Mouse (Mus musculus) erythroblast, embryonic 14.5 days (primary cell): ENCODE measurements around the gene Arhgap28. TPM values are rescaled to one million over a fixed set of nuclear protein-coding genes. Genes with fewer than 3 reads are reported as not detected.

ENCODE experiments used
- H3K27me3 ChIP-seq: 2 replicates; pipeline ENCODE4 v1.6.1; 2012; ENCODE audit warnings: inconsistent platforms; ENCODE audit not compliant: control insufficient read depth
- H3K36me3 ChIP-seq: 2 replicates; pipeline ENCODE4 v1.6.1; 2012; ENCODE audit warnings: mild to moderate bottlenecking, inconsistent platforms; ENCODE audit not compliant: control insufficient read depth
- H3K4me1 ChIP-seq: 2 replicates; pipeline ENCODE4 v1.6.1; 2012; ENCODE audit warnings: inconsistent platforms; ENCODE audit not compliant: control insufficient read depth
- H3K4me3 ChIP-seq: replicated peaks from 2 replicates; pipeline ENCODE3; 2012; ENCODE audit warnings: moderate library complexity, mild to moderate bottlenecking, inconsistent platforms
- H3K9me3 ChIP-seq: 2 replicates; pipeline ENCODE4 v1.6.1; 2012; ENCODE audit warnings: low read length, inconsistent platforms, mixed read lengths; ENCODE audit not compliant: control insufficient read depth
- GATA1 ChIP-seq: IDR thresholded peaks from 2 replicates; pipeline ENCODE4 v1.6.1; 2012; ENCODE audit warnings: low read length, inconsistent platforms, mixed read lengths
- TAL1 ChIP-seq: IDR thresholded peaks from 3 replicates; pipeline ENCODE4 v1.6.1; 2012; ENCODE audit warnings: low read length, inconsistent platforms, mixed read lengths
- polyA plus RNA-seq: library from polyadenylated mRNA; stranded (reverse); fragments of >175 nt; gene quantifications from 2 replicates; pipeline ENCODE4 v1.2.3, GENCODE M21; 2012

The Arhgap28 gene
- polyA plus RNA-seq, 1 experiment: not detected

DNA sequence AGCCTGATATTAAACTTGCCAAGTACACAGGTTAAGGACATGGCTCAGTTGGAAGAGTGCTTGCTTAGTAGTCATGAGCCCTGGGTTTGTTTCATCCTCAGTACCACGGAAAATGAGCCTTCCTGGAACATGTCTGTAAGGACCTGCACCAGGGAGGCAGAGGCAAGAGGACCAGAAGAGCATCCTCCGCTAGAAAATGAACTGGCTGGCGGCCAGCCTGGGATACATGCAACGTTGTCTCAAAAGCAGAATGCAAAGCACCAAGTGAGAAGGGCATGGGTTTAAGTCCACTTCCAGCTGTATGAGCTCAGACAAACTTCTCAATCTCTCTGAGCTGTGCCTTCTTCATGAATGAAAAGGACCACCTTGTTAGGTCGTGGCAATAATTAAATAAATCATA lies 49.0 kb downstream of the Arhgap28 start:
- TF ChIP-seq GATA1 (no peak), TAL1 (no peak)
- Histone ChIP-seq H3K27me3 (no peaks in the 10 kb centered on the region), H3K4me3 (no peak overlapping the region), H3K9me3 (no peaks in the 10 kb centered on the region), H3K36me3 (no peaks in the 10 kb centered on the region), H3K4me1 (no peaks in the 10 kb centered on the region)

DNA sequence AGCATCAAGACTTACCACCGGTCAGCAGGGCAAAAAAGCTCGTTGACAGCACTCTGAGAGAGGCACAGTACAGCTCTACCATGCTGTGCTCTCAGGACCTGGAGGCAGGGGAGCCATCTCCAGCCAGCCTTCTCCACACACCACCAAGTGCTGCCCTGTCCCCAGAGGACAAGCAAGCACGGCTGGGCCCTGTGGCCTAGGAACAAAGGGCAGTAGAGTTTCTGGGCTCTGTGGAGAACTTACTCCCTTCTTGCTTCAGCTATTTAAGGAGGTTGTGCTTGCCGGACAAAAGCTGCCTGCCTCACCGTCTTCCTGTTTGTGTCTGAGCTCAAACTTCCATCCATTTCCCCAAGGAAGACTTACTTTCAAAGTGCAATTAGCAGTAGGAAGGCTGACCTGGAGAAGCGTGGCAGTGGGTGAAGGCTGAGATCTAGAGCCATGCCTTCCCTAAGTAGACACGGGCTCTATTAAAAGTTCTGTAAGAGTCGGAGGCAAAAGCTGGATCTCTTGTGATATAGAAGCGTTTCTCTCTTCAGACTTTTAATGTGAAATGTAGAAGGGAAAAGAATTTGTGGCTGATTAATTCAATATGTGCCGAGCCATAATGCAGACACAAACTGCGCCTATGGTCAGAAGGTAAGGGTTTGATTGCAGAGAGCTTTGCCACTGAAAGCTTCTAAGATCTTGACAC lies 53.3 kb downstream of the Arhgap28 start:
- Histone ChIP-seq H3K4me1 (no peaks in the 10 kb centered on the region), H3K27me3 (no peaks in the 10 kb centered on the region), H3K4me3 (no peak overlapping the region), H3K36me3 (no peaks in the 10 kb centered on the region), H3K9me3 (no peaks in the 10 kb centered on the region)
- TF ChIP-seq TAL1 (no peak), GATA1 (no peak)

DNA sequence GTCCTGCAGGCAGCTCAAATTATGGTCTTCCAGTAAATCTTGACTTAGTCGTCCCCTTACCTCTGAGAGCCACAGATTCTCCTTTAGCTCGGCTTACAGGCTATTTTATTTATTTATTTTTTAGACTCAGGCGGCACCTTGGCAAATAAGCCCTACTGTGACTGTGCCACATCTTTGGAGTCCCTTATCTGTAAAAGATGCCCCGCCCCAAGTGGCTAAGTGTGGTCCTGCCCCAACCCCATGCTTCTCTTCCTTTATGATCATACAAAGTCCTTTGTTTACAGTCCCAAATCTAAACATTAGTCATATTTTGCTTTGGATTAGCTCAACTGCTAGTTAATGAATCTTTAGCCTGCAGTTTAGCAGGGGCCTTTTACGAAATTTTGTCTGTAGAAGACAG lies 55.3 kb downstream of the Arhgap28 start:
- TF ChIP-seq GATA1 (no peak), TAL1 (no peak)
- H3K36me3 ChIP-seq: no peaks in the 10 kb centered on the region
- H3K4me1 ChIP-seq: no peaks in the 10 kb centered on the region
- H3K4me3 ChIP-seq: no peak overlapping the region
- H3K9me3 ChIP-seq: no peaks in the 10 kb centered on the region
- H3K27me3 ChIP-seq: no peaks in the 10 kb centered on the region

DNA sequence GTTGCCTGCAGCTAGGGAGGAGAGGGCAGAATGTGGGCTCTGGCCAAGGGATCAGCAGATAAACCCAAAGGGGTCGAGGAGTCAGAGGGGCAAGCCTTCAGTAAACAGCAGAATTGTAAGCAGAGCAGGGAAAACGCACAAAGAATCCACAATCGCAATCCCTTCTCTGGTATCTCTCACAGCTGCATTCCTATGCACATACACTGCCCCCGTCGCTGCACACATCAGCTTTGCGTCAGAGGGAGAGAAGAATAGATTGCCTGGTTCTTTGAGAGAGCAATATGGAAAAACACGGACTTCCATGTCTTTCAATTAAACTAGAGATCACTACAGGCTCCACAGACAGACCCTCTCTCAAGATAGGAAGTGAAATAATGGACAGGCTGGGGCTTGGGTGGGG lies 58.5 kb downstream of the Arhgap28 start:
- H3K36me3 ChIP-seq: no peaks in the 10 kb centered on the region
- no peaks in the 10 kb centered on the region for H3K27me3 ChIP-seq
- no peaks in the 10 kb centered on the region for H3K9me3 ChIP-seq
- H3K4me3 ChIP-seq: no peak overlapping the region
- H3K4me1 ChIP-seq: no peaks in the 10 kb centered on the region
- TF ChIP-seq GATA1 (no peak), TAL1 (no peak)

DNA sequence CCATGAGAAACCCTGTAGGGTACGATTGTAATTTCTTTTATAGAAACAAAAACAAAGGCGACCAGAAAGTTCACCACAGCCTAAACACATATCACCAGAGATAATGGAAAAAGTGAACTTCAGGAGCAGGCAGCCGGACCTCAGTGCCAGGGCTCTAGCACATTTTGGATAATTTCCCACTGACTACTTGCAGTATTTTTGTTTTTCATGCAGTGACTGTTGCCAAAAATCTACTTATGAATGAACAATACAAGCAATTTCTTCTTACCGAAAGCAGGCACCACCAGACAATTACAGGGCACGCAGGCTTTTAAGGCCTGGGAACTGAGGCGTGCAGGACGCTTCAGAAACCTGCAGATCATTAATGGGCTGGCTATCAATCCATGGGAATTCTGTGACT lies 59.7 kb downstream of the Arhgap28 start:
- Histone ChIP-seq H3K4me1 (no peaks in the 10 kb centered on the region), H3K4me3 (no peak overlapping the region), H3K9me3 (no peaks in the 10 kb centered on the region), H3K27me3 (no peaks in the 10 kb centered on the region), H3K36me3 (no peaks in the 10 kb centered on the region)
- TF ChIP-seq TAL1: no peak
- no peak for TF ChIP-seq GATA1

DNA sequence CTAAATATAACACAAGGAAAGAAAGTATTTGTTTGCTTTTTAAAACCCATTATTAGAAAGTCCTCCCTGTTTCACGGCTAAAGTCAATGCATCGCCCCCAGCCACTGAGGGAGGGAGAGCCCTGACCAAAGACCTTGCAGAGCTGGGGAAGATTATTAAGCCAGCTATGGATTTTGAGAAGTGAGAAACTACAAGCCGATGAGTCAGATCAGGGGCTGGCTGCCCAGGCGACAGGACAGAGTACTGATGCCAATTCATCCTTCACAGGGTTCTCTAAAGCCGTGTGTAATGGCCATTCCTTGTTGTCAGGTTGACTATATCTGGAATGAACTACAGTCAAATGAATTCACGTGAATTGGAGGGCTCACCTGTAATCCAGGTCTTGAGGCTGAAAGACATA lies 62.9 kb downstream of the Arhgap28 start:
- no peak overlapping the region for H3K4me3 ChIP-seq
- TF ChIP-seq GATA1: no peak
- no peak for TF ChIP-seq TAL1

DNA sequence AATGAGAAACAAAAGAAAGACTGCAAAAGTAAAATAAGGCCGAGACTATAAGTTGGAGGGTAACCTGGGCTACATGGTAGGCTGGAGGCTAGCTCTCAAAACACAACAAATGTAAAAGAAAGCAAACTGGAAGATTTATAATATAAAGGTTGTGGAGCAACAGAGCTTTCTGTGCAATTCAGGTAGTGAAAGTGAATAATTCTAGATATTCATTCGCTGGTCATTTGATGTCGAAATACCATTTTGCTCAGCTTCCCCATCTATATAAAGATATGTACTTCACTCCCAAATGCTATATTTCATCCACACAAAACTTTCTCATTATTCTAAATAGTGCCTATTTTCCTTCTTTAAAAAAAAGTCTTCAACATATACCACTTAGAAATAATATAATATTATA lies 66.9 kb downstream of the Arhgap28 start:
- TF ChIP-seq TAL1: no peak
- H3K4me3 ChIP-seq: no peak overlapping the region
- H3K9me3 ChIP-seq: 0 out of 2 replicates have a peak, but pooled peaks cover 3% of the 10 kb centered on the region
- no peaks in the 10 kb centered on the region for H3K27me3 ChIP-seq
- H3K36me3 ChIP-seq: no peaks in the 10 kb centered on the region
- H3K4me1 ChIP-seq: no peaks in the 10 kb centered on the region

More for the DNA sequence above, 62.9 kb downstream of the Arhgap28 start:
- H3K36me3 ChIP-seq: no peaks in the 10 kb centered on the region
- H3K4me1 ChIP-seq: no peaks in the 10 kb centered on the region
- no peaks in the 10 kb centered on the region for H3K27me3 ChIP-seq
- no peaks in the 10 kb centered on the region for H3K9me3 ChIP-seq

DNA sequence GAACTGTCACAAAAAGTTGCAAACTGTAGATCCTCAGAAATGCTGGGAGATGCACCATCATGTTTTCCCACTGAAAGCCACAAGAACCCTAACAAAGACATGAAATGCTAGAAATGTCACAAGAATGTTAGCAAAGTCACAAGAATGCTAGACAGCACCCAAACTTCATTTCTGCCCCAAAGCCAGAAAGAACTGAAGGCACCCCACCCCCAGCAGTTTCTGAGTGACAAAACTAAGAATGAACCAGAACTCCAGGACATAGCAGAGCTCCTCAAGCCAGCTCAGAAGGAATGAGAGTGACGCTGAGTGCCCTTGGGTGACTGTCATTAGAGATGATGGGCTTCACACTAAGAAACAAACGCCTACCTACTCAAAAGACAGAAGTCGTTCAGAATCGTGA lies 68.4 kb downstream of the Arhgap28 start:
- Histone ChIP-seq H3K9me3 (peaks cover 6% of the 10 kb centered on the region; the same call in 1 of the 2 replicates), H3K27me3 (no peaks in the 10 kb centered on the region), H3K4me1 (no peaks in the 10 kb centered on the region), H3K4me3 (no peak overlapping the region), H3K36me3 (no peaks in the 10 kb centered on the region)
- no peak for TF ChIP-seq TAL1
- no peak for TF ChIP-seq GATA1

DNA sequence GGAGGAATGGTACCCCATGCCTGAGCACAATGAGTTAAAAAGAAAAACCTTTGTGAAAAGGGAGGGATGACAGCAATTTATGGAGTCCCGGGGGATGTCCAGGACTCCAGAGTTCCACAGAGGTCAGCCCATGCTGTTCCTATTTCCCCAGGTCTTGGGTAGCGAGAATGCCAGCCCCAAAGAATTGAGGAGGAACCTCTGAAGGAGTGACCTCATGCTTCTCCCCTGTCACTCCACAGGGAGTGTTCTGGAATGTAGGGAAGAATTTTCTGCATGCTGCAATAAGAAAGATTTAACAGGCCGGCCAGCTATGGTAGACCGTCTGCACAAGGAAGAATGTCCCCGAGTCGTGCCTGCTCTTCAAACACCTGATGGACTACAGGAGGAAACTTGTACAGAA lies 72.5 kb downstream of the Arhgap28 start:
- TF ChIP-seq TAL1 (no peak), GATA1 (no peak)
- Histone ChIP-seq H3K4me3 (no peak overlapping the region), H3K36me3 (no peaks in the 10 kb centered on the region), H3K9me3 (peaks cover 6% of the 10 kb centered on the region; the same call in 1 of the 2 replicates), H3K4me1 (no peaks in the 10 kb centered on the region), H3K27me3 (no peaks in the 10 kb centered on the region)

DNA sequence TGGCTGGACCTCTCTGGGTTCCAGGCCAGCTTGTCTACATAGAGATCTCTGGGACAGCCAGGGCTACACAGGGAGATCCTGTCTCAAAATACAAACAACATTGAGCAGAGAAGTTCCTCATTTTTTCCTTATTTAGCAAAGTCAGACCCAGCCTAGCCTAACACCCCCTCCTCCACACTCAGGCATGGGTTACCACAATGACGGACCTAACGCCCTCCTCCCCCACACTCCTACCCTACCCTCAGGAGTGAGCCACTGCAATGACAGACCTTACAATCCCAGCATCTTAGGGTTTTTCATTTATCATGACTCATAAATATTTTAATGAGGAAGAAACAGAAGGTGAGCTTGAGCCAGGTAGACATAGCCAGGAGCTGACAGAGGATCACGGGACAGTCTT lies 73.0 kb downstream of the Arhgap28 start:
- Histone ChIP-seq H3K4me1 (no peaks in the 10 kb centered on the region), H3K4me3 (no peak overlapping the region), H3K9me3 (peaks cover 6% of the 10 kb centered on the region; the same call in 1 of the 2 replicates), H3K27me3 (no peaks in the 10 kb centered on the region), H3K36me3 (no peaks in the 10 kb centered on the region)
- TF ChIP-seq GATA1 (no peak), TAL1 (no peak)
